Mouse (Mus musculus): ENCODE results near the gene Mecr.

Mecr gene

DNA sequence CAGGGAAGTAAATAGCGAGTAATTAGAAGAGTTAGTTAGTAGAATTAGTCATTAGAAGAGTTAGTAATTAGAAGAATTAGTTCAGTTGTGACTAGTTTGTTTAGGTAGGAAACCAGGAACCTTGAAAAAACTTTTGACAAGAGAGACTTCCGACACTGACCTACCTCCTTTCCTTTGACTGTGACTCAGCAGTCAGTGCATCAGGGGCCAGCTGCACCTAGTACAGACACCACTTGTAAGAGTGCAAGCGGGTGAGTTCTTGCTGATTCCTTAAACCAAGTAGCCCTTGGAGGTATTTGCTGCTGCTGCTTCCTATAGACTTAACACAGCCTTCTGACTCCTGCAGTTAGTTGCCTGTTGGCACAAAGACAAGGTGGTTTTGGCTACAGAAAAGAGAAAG lies 47.4 kb downstream of the Mecr start:
- no peak for DNase-seq (ENCODE audit: low read depth, low spot score)

GRCm38 (mm10) chr4:131897109-131897508 lies 53.8 kb downstream of the Mecr start:
- DNase-seq (ENCODE audit: low read depth, low spot score) = no peak

- no peak for DNase-seq (ENCODE audit: low read depth, low spot score)
Observed at GRCm38 (mm10) chr4:131897787-131898186, 54.5 kb downstream of the Mecr start.

DNA sequence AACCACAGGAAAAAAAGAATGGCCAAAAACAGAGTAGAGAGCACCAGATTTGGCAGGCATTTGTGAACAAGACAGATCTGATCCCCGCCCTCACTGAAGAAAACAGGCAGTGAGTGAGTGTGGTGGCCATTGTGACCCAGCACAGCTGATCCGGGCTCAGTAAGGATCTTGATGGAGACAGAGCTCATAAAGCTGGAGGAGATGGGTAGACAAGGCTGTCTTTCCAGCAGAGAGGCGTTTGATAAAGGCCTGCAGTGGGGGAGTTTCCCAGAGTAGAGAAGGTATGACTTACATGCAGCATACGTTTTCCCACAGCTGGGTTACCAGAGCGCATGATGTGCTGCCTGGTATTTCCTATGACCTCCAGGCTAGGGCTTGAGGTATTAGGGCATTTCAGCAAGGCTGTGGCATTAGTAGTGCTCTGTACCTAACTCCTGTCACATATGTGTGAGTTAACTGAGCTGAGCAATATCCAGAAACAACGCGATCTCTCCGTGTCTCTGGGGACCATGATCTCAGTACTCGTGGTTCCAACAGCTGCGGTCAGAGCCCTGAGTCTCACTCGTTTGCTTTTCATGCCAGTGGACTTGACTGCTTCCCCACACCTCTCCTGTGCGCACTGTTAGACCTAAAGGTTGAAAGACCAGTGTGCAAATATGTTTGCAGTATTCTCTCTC lies 55.4 kb downstream of the Mecr start:
- no peak for DNase-seq (ENCODE audit: low read depth, low spot score)

GRCm38 (mm10) chr4:131899180-131899554 lies 55.9 kb downstream of the Mecr start:
- DNase-seq (ENCODE audit: low read depth, low spot score) = no peak

GRCm38 (mm10) chr4:131901090-131901489 lies 57.8 kb downstream of the Mecr start:
- DNase-seq (ENCODE audit: low read depth, low spot score) = no peak

GRCm38 (mm10) chr4:131904478-131904877 lies 61.2 kb downstream of the Mecr start:
- DNase-seq (ENCODE audit: low read depth, low spot score) = no peak

- no peak for DNase-seq (ENCODE audit: low read depth, low spot score)
Observed at GRCm38 (mm10) chr4:131906423-131906822, 63.2 kb downstream of the Mecr start.

GRCm38 (mm10) chr4:131907912-131908311 lies 64.6 kb downstream of the Mecr start:
- no peak for DNase-seq (ENCODE audit: low read depth, low spot score)

GRCm38 (mm10) chr4:131910237-131910994 lies 67.1 kb downstream of the Mecr start:
- DNase-seq (ENCODE audit: low read depth, low spot score) = no peak

DNA sequence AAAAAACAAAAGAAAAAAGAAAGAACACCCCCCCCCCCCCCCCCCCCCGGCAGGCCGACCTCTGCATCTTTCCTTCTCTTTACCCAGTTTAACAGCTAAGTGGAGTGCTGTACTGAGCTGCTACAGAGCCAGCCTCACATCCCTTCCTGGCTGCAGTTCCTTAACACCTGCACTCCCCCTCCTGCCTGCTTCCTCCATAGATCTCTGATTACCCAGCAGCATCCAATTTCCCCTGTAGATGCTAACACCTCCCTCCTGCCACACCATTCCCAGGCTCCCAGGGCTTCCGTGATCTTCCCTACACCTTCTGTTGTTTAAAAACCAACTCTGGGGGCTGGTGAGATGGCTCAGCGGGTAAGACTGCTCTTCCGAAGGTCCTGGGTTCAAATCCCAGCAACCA lies 68.3 kb downstream of the Mecr start:
- DNase-seq (ENCODE audit: low read depth, low spot score) = peak; percentile 42

DNA sequence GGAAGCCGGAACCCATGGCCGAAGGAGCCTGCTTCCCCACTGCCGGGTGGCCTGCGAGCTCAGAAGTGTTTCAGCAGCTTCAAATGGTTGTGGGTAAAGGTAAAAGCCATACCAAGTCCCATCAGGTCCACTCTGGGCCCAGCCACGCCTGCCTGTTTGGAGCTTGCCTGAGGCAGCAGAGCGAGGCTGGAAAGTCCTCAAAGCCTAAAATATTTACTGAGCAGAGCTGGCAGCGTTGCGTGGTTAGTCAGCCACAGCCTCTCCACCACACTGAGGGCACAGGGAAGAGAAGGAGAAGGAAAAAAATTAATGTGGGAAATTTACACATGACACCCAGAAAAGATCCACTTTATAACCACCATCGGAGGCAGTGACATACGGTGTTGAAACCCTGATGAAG lies 70.3 kb downstream of the Mecr start:
- DNase-seq (ENCODE audit: low read depth, low spot score) = no peak

DNA sequence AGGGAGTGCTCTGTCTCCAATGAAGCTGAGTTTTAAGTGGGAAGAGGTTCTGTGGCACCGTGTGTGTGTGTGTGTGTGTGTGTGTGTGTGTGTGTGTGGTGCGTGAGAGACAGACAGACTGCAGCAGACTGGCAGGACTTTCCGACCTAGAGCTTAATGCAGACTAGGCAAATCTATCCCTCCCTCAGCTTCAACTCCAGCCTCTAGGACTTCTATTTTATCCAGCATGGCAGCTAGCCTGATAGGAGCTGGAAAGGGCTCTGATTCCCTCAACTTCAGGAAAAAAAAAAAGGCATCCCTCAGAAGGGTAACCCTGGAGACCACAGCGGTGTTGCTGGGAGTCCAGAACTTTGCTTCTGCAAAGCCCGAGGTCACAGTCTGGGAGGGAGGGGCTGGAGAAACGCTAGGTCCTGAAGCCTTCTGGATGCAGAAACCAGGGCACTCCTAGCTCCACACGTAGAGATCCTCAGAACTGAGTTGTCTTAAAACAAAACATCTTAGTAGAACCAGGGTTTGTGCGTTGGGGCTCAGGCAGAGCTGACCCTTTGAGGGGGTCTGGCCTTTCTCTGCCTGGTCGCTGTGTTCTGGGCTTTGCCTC lies 70.9 kb downstream of the Mecr start:
- no peak for DNase-seq (ENCODE audit: low read depth, low spot score)

DNA sequence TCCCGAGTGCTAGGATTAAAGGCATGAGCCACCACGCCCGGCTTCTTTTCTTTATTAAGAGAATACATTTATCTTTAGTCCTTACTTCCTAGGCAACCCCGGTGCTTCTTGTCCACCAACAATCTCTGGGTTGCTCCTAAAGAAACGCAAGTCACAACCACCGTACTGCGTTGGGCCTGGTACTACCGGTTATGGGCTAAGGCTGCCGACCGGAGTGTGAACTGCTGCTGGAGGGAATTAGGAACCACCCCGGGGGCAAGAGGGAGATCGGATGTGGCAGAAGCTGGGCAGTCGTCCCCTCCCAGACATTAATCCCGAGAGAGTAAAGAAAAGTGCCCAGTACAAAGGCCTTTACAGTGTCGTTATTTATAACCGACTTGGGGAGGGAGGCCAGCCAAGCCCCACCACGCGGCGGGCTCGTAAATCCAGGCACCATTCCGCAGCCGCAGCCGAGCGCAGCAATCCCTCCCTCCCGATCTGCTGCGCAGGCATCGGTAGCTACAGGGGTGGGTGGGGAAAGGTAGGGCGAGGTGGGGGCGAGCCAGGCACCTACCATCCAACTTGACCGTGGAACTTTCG lies 71.7 kb downstream of the Mecr start:
- DNase-seq (ENCODE audit: low read depth, low spot score) = no peak

DNA sequence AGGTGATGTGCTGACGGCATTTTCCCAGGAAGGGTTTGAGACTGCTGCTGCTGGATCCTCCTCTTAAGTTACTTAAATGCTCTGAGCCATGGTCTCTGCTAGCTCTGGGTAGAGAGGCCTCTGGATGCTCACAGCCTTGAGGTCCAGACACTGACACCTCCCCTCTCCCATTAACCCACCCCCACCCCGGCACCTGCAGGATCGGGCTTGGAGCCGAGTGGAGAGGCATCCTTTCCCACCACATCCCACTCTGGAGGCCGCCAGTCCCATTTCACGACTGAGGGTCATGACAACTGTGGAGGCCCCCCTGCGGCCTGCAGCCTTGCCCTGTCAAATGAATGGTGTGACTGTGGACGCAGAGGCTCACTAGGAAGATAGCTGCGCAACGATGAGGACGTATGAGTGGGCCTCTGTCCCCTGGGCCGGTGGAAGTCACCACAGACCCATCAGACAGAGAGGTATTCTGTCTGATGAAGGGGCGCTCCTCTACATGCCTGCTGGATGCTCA lies 72.6 kb downstream of the Mecr start:
- no peak for DNase-seq (ENCODE audit: low read depth, low spot score)

- no peak for DNase-seq (ENCODE audit: low read depth, low spot score)
Observed at GRCm38 (mm10) chr4:131916425-131916824, 73.2 kb downstream of the Mecr start.

DNA sequence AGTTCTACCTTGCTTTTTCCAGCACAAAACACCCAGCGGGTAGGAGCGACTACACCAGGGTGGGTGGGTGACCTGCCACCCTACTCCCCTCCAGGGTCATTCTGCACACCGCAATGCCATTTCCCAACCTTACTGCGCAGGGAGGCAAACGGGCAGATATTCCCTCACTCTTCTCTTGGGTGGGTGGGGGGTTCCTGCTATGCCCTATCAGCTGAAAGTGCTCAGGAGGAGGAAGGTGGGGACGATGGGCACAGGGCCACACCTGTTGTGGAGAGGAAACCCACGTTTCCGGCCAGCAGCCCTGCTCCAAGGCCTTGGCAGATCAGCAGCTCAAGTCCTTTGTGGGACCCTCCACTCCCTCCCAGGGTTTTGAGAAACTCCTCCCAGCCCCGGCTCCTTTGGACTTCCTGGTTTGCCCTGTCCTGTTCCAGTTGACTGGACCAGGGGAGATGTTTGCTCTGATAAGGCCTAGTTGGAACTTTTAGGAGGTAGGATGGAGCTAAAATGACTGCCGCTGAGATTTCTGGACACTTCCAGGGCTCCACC lies 73.8 kb downstream of the Mecr start:
- no peak for DNase-seq (ENCODE audit: low read depth, low spot score)
